Mouse (Mus musculus): Measurements from ENCODE around the gene Dpm3. TPM values are rescaled to one million over a fixed set of nuclear protein-coding genes. Genes with fewer than 3 reads are reported as not detected.

The Dpm3 gene
- total RNA-seq, 4 experiments from 2014 or later = 51.6 to 64.2 (median 54.6) TPM

Small RNA genes lying within 50 kb of the gene (microRNA-seq; reads per million reads assigned to microRNA genes)
- gene Mir92b = 5,523 to 6,267 reads per million in 2 experiments

Other genes starting within 250 kb of the Dpm3 start
- 100 to 1,000 TPM; 170 to 198 (median 187) TPM for gene Rusc1, start 166.0 kb upstream of the Dpm3 start, total RNA-seq (2022)
- under 1 TPM in 1 of 4 experiments, not detected in 3; 0.21 TPM for gene Gm43738, start 158.3 kb upstream of the Dpm3 start, total RNA-seq (2022)
- gene Fdps, start 157.4 kb upstream of the Dpm3 start, total RNA-seq (2022) = 100 to 1,000 TPM in 2 of 4 experiments, 10 to 100 TPM in 2; 84.4 to 129 (median 100) TPM
- gene Pklr, start 123.2 kb upstream of the Dpm3 start, total RNA-seq (2022) = not detected
- 10 to 100 TPM; 12.3 to 18.2 (median 17.0) TPM for gene Hcn3, start 99.2 kb upstream of the Dpm3 start, total RNA-seq (2022)
- gene Clk2, start 94.6 kb upstream of the Dpm3 start, total RNA-seq (2022) = 10 to 100 TPM; 41.2 to 45.3 (median 42.5) TPM
- gene Scamp3, start 81.9 kb upstream of the Dpm3 start, total RNA-seq (2022) = 10 to 100 TPM; 58.5 to 69.8 (median 63.9) TPM
- gene Fam189b, start 76.2 kb upstream of the Dpm3 start, total RNA-seq (2022) = 10 to 100 TPM; 47.2 to 58.2 (median 52.3) TPM
- 10 to 100 TPM; 52.5 to 62.4 (median 56.1) TPM for gene Gba, start 56.4 kb upstream of the Dpm3 start, total RNA-seq (2022)
- 10 to 100 TPM; 14.2 to 24.3 (median 22.2) TPM for gene Thbs3, start 44.2 kb upstream of the Dpm3 start, total RNA-seq (2022)
- 100 to 1,000 TPM in 2 of 4 experiments, 10 to 100 TPM in 2; 95.4 to 105 (median 99.8) TPM for gene Mtx1, start 32.3 kb upstream of the Dpm3 start, total RNA-seq (2022)
- gene Muc1, start 30.3 kb upstream of the Dpm3 start, total RNA-seq (2022) = 1 to 10 TPM in 1 of 4 experiments, under 1 TPM in 3; 0.36 to 1.5 (median 0.67) TPM
- 10 to 100 TPM; 70.4 to 91.2 (median 83.7) TPM for gene Krtcap2, start 13.4 kb upstream of the Dpm3 start, total RNA-seq (2022)
- gene Trim46, start 13.0 kb upstream of the Dpm3 start, total RNA-seq (2022) = 10 to 100 TPM; 66.2 to 74.6 (median 68.4) TPM
- 10 to 100 TPM; 38.0 to 48.9 (median 45.5) TPM for gene Slc50a1, start 11.2 kb downstream of the Dpm3 start, total RNA-seq (2022)
- gene Efna1, start 21.8 kb downstream of the Dpm3 start, total RNA-seq (2022) = 1 to 10 TPM; 5.6 to 8.8 (median 6.8) TPM
- gene Efna3, start 63.6 kb downstream of the Dpm3 start, total RNA-seq (2022) = 10 to 100 TPM; 50.1 to 61.2 (median 55.3) TPM
- gene Efna4, start 78.7 kb downstream of the Dpm3 start, total RNA-seq (2022) = under 1 TPM in 3 of 4 experiments, not detected in 1; 0.22 to 0.46 (median 0.30) TPM
- 100 to 1,000 TPM; 104 to 122 (median 108) TPM for gene Adam15, start 90.6 kb downstream of the Dpm3 start, total RNA-seq (2022)
- gene Dcst2, start 102.6 kb downstream of the Dpm3 start, total RNA-seq (2022) = under 1 TPM; 0.32 to 0.77 (median 0.42) TPM
- gene Dcst1, start 105.9 kb downstream of the Dpm3 start, total RNA-seq (2022) = under 1 TPM in 1 of 4 experiments, not detected in 3; 0.61 TPM
- 10 to 100 TPM; 11.3 to 20.3 (median 15.8) TPM for gene Zbtb7b, start 135.4 kb downstream of the Dpm3 start, total RNA-seq (2022)
- 1 to 10 TPM; 3.9 to 5.8 (median 4.4) TPM for gene Lenep, start 143.4 kb downstream of the Dpm3 start, total RNA-seq (2022)
- 10 to 100 TPM; 30.8 to 39.9 (median 35.6) TPM for gene Flad1, start 152.5 kb downstream of the Dpm3 start, total RNA-seq (2022)
- gene Cks1b, start 159.0 kb downstream of the Dpm3 start, total RNA-seq (2022) = 1 to 10 TPM; 2.4 to 3.5 (median 2.8) TPM
- 10 to 100 TPM; 15.1 to 18.7 (median 17.3) TPM for gene Shc1, start 159.1 kb downstream of the Dpm3 start, total RNA-seq (2022)
- 10 to 100 TPM; 44.0 to 57.4 (median 48.8) TPM for gene Pygo2, start 170.9 kb downstream of the Dpm3 start, total RNA-seq (2022)
- 10 to 100 TPM; 33.6 to 51.4 (median 41.9) TPM for gene Pbxip1, start 177.3 kb downstream of the Dpm3 start, total RNA-seq (2022)
- 10 to 100 TPM; 29.0 to 37.4 (median 31.7) TPM for gene Pmvk, start 195.2 kb downstream of the Dpm3 start, total RNA-seq (2022)

Measured in left cerebral cortex, adult 8-10 months (tissue).